Mouse (Mus musculus): ENCODE measurements around the gene Kif6. TPM values are rescaled to one million over a fixed set of nuclear protein-coding genes. Genes with fewer than 3 reads are reported as not detected.

The Kif6 gene
- polyA plus RNA-seq, 2 experiments: 1.1 TPM

DNA sequence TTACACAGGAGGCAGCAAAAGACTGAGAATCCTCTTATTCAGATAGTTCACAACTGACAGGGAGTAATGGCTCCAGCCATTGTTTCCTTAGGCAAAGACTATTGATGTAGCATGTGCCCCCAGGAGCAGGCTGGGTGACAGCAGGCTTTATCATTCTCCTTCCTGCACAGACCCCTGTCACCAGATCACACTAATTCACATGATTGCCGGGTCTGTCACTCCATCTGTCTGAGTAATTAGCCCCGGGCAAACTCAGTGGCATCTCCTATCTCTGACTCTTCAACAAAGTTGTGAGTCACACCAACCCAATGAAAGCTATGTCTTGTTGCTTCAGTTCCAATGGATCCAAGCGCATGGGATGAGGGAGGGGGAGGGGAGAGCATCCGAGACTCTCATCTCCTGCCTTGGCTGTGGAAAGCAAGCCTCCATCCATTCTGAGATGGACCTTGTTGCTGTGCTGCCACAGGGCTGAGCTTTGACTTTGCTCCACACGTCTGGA lies 201.2 kb downstream of the Kif6 start:
- no peak overlapping the region for H3K9ac ChIP-seq (ENCODE audit: low read depth, low read length, severe bottlenecking)
- H3K9me3 ChIP-seq (ENCODE audit: control insufficient read depth, low read length): no peaks in the 10 kb centered on the region
- H3K27ac ChIP-seq (replicated peaks; ENCODE audit: low read depth, low read length): no peak overlapping the region
- no peak overlapping the region for H3K4me2 ChIP-seq (replicated peaks; ENCODE audit: low read depth, low read length, severe bottlenecking)
- DNase-seq (ENCODE audit: low spot score) (no peak), ATAC-seq (ENCODE audit: low FRiP score, low read depth) (no peak)
- 11% methylated on average over 5 of the region's 5 CpGs for WGBS
- TF ChIP-seq POLR2A (IDR thresholded peaks at IDR 0.05; ENCODE audit: borderline replicate concordance, extremely low read depth, insufficient read depth, insufficient read length): no peak
- H3K4me3 ChIP-seq (replicated peaks; ENCODE audit: low read length): no peak overlapping the region
- H3K4me1 ChIP-seq (ENCODE audit: control insufficient read depth, insufficient read depth, low read length): peaks cover 10% of the 10 kb centered on the region; the same call in 1 of the 2 replicates
- no peaks in the 10 kb centered on the region for H3K36me3 ChIP-seq (ENCODE audit: control insufficient read depth, insufficient read depth, low read length)
- no peaks in the 10 kb centered on the region for H3K27me3 ChIP-seq (ENCODE audit: control insufficient read depth, insufficient read depth, low read length)

DNA sequence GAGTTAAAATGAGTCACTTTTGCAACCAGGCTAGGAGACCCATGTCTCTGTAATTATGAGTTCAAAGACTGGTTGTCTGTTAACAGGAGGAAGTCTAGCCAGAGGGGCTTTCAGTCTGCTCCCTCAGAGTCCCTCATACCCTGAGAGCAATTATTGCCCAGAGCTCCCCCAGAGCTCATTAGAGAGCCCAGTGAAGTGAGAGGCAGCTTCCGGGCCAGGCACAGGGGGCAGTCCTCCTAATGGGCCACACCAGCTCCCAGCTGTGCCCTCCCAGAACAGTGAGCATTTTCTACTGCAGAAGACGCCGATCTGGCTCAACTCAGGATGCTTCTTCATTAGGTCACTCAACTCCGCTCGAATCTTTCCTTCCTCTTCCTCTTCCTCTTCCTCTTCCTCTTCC lies 201.8 kb downstream of the Kif6 start:
- Histone ChIP-seq H3K4me1 (ENCODE audit: control insufficient read depth, insufficient read depth, low read length) (peaks cover 10% of the 10 kb centered on the region; the same call in 1 of the 2 replicates), H3K9ac (ENCODE audit: low read depth, low read length, severe bottlenecking) (no peak overlapping the region), H3K4me3 (replicated peaks; ENCODE audit: low read length) (no peak overlapping the region), H3K27me3 (ENCODE audit: control insufficient read depth, insufficient read depth, low read length) (no peaks in the 10 kb centered on the region), H3K27ac (replicated peaks; ENCODE audit: low read depth, low read length) (no peak overlapping the region), H3K36me3 (ENCODE audit: control insufficient read depth, insufficient read depth, low read length) (no peaks in the 10 kb centered on the region), H3K9me3 (ENCODE audit: control insufficient read depth, low read length) (no peaks in the 10 kb centered on the region), H3K4me2 (replicated peaks; ENCODE audit: low read depth, low read length, severe bottlenecking) (no peak overlapping the region)
- DNase-seq (ENCODE audit: low spot score): no peak
- no peak for TF ChIP-seq POLR2A (IDR thresholded peaks at IDR 0.05; ENCODE audit: borderline replicate concordance, extremely low read depth, insufficient read depth, insufficient read length)
- no peak for ATAC-seq (ENCODE audit: low FRiP score, low read depth)
- 11% methylated on average over 5 of the region's 5 CpGs for WGBS

- ATAC-seq (ENCODE audit: low FRiP score, low read depth): no peak
- 68% methylated on average over 4 of the region's 4 CpGs for WGBS
- no peak overlapping the region for H3K27ac ChIP-seq (replicated peaks; ENCODE audit: low read depth, low read length)
Observed at GRCm38 (mm10) chr17:49820203-49820602, 205.3 kb downstream of the Kif6 start.

GRCm38 (mm10) chr17:49824142-49824840 lies 209.4 kb downstream of the Kif6 start:
- Histone ChIP-seq H3K4me1 (ENCODE audit: control insufficient read depth, insufficient read depth, low read length) (no peaks in the 10 kb centered on the region), H3K27ac (replicated peaks; ENCODE audit: low read depth, low read length) (no peak overlapping the region), H3K4me2 (replicated peaks; ENCODE audit: low read depth, low read length, severe bottlenecking) (no peak overlapping the region), H3K4me3 (replicated peaks; ENCODE audit: low read length) (no peak overlapping the region), H3K9me3 (ENCODE audit: control insufficient read depth, low read length) (no peaks in the 10 kb centered on the region), H3K9ac (ENCODE audit: low read depth, low read length, severe bottlenecking) (no peak overlapping the region), H3K27me3 (ENCODE audit: control insufficient read depth, insufficient read depth, low read length) (no peaks in the 10 kb centered on the region), H3K36me3 (ENCODE audit: control insufficient read depth, insufficient read depth, low read length) (no peaks in the 10 kb centered on the region)
- no peak for TF ChIP-seq POLR2A (IDR thresholded peaks at IDR 0.05; ENCODE audit: borderline replicate concordance, extremely low read depth, insufficient read depth, insufficient read length)
- DNase-seq (ENCODE audit: low spot score) (no peak), ATAC-seq (ENCODE audit: low FRiP score, low read depth) (no peak)
- 59% methylated on average over 6 of the region's 6 CpGs for WGBS

More at GRCm38 (mm10) chr17:49820203-49820602, 205.3 kb downstream of the Kif6 start:
- H3K36me3 ChIP-seq (ENCODE audit: control insufficient read depth, insufficient read depth, low read length): no peaks in the 10 kb centered on the region
- no peak overlapping the region for H3K4me3 ChIP-seq (replicated peaks; ENCODE audit: low read length)
- no peaks in the 10 kb centered on the region for H3K27me3 ChIP-seq (ENCODE audit: control insufficient read depth, insufficient read depth, low read length)
- no peak overlapping the region for H3K4me2 ChIP-seq (replicated peaks; ENCODE audit: low read depth, low read length, severe bottlenecking)
- peaks cover 10% of the 10 kb centered on the region; the same call in 1 of the 2 replicates for H3K4me1 ChIP-seq (ENCODE audit: control insufficient read depth, insufficient read depth, low read length)
- H3K9ac ChIP-seq (ENCODE audit: low read depth, low read length, severe bottlenecking): no peak overlapping the region
- no peak for DNase-seq (ENCODE audit: low spot score)
- TF ChIP-seq POLR2A (IDR thresholded peaks at IDR 0.05; ENCODE audit: borderline replicate concordance, extremely low read depth, insufficient read depth, insufficient read length): no peak
- no peaks in the 10 kb centered on the region for H3K9me3 ChIP-seq (ENCODE audit: control insufficient read depth, low read length)

DNA sequence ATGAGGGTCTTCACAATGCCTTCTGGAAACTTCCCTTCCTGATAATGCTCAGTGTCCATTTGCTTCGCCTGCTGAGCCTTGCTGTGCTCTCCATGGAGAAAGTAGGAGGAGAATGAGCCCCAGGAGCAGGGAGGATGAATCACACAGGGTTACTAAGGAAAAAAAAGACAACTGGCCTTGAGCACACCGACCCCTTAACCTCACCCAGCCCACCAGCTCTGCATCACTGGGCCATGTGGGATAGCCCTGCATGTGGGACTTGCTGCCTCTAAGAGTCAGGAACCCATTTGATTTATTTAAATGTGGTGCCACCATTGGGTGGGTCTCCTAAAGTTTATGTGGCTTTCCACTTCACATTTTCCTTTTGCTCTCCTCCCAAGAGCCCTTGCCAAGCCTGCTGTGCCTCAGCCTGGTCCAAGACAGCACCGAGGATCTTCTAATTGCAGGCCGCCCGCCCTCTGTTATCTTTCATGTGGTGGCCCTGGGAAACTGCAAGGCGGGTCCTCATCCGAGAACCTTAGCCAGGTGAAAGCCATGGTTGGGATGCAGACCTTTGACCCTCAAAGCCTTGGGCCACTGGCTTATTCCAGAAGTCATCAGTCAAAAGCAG lies 210.0 kb downstream of the Kif6 start:
- Histone ChIP-seq H3K4me1 (ENCODE audit: control insufficient read depth, insufficient read depth, low read length) (no peaks in the 10 kb centered on the region), H3K9ac (ENCODE audit: low read depth, low read length, severe bottlenecking) (no peak overlapping the region), H3K27ac (replicated peaks; ENCODE audit: low read depth, low read length) (no peak overlapping the region), H3K36me3 (ENCODE audit: control insufficient read depth, insufficient read depth, low read length) (no peaks in the 10 kb centered on the region), H3K4me2 (replicated peaks; ENCODE audit: low read depth, low read length, severe bottlenecking) (no peak overlapping the region), H3K4me3 (replicated peaks; ENCODE audit: low read length) (no peak overlapping the region), H3K27me3 (ENCODE audit: control insufficient read depth, insufficient read depth, low read length) (no peaks in the 10 kb centered on the region), H3K9me3 (ENCODE audit: control insufficient read depth, low read length) (no peaks in the 10 kb centered on the region)
- no peak for TF ChIP-seq POLR2A (IDR thresholded peaks at IDR 0.05; ENCODE audit: borderline replicate concordance, extremely low read depth, insufficient read depth, insufficient read length)
- no peak for DNase-seq (ENCODE audit: low spot score)
- 87% methylated on average over 7 of the region's 7 CpGs for WGBS
- no peak for ATAC-seq (ENCODE audit: low FRiP score, low read depth)
